Mouse (Mus musculus) embryo, embryonic 11.5 days (tissue): ENCODE data around the gene Zfp219.
A peak's percentile ranks its signal among the peaks of the same experiment; 100 is the strongest.

Experiments
- DNase-seq: peaks from one replicate; pipeline ENCODE4 v3.0.0-alpha.2; 2012; ENCODE audit warnings: low read depth, low spot score

Zfp219 gene

GRCm38 (mm10) chr14:52018248-52019050 lies 2.1 kb downstream of the Zfp219 start:
- no peak for DNase-seq

- no peak for DNase-seq
Observed at GRCm38 (mm10) chr14:52017662-52018061, 2.9 kb downstream of the Zfp219 start.

- no peak for DNase-seq
Observed at GRCm38 (mm10) chr14:52016625-52017405, 3.7 kb downstream of the Zfp219 start.

- no peak for DNase-seq
Observed at GRCm38 (mm10) chr14:52015445-52016100, 5.0 kb downstream of the Zfp219 start, which contains the start of gene Tmem253. TSS of gene Tmem253 (plus strand) at chr14:52015658.

- peak; percentile 63 for DNase-seq
Observed at GRCm38 (mm10) chr14:52014761-52015311, 5.7 kb downstream of the Zfp219 start.

GRCm38 (mm10) chr14:52014271-52014760 lies 6.2 kb downstream of the Zfp219 start:
- no peak for DNase-seq

- no peak for DNase-seq
Observed at GRCm38 (mm10) chr14:52013771-52014219, 6.7 kb downstream of the Zfp219 start.

- no peak for DNase-seq
Observed at GRCm38 (mm10) chr14:52013021-52013610, 7.4 kb downstream of the Zfp219 start.

GRCm38 (mm10) chr14:52012553-52012952 lies 8.0 kb downstream of the Zfp219 start:
- DNase-seq: no peak

- no peak for DNase-seq
Observed at GRCm38 (mm10) chr14:52012085-52012484, 8.4 kb downstream of the Zfp219 start.

GRCm38 (mm10) chr14:52011683-52012082 lies 8.8 kb downstream of the Zfp219 start:
- DNase-seq: no peak

GRCm38 (mm10) chr14:52010446-52011111 lies 10.0 kb downstream of the Zfp219 start:
- peak; percentile 64 for DNase-seq

GRCm38 (mm10) chr14:52009841-52010240 lies 10.7 kb downstream of the Zfp219 start:
- DNase-seq: no peak

- DNase-seq: no peak
Observed at GRCm38 (mm10) chr14:52009361-52009760, 11.2 kb downstream of the Zfp219 start.

GRCm38 (mm10) chr14:52008321-52009203 lies 12.0 kb downstream of the Zfp219 start:
- peak; percentile 84 for DNase-seq

GRCm38 (mm10) chr14:52006771-52007170 lies 13.8 kb downstream of the Zfp219 start:
- DNase-seq: no peak

- no peak for DNase-seq
Observed at GRCm38 (mm10) chr14:52006241-52006640, 14.3 kb downstream of the Zfp219 start.

GRCm38 (mm10) chr14:52005616-52006015 lies 14.9 kb downstream of the Zfp219 start:
- no peak for DNase-seq

- no peak for DNase-seq
Observed at GRCm38 (mm10) chr14:52005141-52005540, 15.4 kb downstream of the Zfp219 start.
